Mouse (Mus musculus): ENCODE data around the gene Cyp2e1.

Cyp2e1 gene

DNA sequence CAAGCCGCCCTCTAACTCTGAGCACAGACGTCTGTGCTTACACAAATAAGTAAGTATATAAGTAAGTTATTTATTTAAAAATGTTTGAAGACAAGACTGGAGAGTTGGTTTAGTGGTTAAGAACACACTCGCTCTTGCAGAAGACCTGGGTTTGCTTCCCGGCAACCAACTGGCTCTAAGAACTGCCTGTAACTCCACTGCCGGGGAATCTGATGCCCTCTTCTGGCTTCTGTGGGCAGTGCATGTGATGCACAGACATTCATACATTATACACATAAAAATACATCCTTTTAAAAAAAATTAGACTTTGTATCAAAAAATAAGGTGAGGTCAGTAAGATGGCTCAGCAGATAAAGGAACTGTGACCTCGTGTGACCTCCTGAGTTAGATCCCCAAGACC is 47.0 kb downstream of the Cyp2e1 start:
- DNase-seq (ENCODE audit: low spot score): no peak

DNA sequence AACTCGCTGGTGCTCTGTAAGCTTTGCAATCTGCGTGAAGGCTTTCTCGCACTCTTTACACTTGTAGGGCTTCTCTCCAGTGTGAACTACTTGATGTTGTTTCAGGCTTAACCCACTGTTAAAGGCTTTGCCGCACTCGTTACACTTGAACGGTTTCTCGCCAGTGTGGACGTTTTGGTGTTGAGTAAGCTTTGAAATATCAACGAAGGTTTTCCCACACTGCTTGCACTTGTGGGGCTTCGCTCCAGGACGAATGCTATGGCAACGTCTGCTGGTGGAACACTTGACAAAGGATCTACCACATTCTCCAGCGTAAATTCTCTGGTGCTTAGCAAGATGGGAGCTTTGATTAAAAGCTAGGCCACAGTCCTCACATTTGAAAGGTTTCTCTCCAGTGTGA is 48.2 kb downstream of the Cyp2e1 start:
- no peak for DNase-seq (ENCODE audit: low spot score)

DNA sequence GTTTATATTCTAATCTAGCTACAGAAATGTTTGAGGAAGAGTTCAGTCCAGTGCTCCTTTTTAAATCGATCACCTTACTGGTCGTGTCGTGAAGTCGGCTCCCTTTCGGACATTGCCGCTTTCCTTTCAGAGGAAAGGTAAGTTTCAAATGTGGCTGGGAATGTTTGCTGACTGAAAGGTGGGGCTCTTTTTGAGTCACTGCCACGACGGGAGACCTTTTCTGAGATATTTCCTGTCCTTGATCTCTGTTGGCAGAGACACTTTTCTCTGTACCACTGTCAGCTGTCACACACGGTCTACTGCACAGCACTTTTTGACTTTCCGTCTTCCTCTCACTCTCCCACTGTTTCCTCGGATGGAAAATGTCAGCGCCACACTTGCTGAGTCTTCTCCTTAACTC is 49.3 kb downstream of the Cyp2e1 start:
- no peak for DNase-seq (ENCODE audit: low spot score)

DNA sequence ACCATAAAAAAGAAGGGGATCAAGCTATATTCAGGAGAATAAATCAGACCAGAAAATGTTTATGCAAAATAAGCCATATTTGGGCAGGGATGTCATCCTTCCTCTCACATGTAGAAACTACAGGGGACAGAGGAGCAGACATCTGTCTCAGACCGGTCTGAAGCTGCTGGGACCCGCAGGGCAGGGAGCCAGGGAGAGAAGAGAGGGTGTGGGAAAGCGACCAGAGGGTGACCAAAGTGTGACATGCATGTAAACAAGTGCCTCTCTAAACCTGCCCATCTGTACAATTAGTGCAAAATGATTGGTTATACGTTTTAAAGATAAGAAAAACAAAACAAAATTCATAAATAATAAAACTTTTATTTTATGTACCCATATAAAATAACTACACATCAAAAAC is 56.6 kb downstream of the Cyp2e1 start:
- no peak for DNase-seq (ENCODE audit: low spot score)

DNA sequence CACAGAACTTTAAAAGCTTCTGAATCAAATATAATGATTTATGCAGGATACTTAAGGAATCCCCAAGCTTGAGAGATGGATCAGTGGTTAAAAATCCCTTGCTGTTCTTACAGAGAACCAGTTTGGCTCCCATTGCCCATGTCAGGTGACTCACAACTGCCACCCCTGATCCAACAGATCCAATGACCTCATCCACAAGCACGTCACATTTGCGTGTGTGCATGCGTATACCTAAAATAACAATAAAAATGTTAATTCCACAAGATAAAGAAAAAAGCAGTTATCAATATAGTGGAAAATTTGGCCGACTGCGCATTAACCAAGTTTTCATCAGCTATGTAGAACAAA is 57.7 kb downstream of the Cyp2e1 start:
- no peak for DNase-seq (ENCODE audit: low spot score)

DNA sequence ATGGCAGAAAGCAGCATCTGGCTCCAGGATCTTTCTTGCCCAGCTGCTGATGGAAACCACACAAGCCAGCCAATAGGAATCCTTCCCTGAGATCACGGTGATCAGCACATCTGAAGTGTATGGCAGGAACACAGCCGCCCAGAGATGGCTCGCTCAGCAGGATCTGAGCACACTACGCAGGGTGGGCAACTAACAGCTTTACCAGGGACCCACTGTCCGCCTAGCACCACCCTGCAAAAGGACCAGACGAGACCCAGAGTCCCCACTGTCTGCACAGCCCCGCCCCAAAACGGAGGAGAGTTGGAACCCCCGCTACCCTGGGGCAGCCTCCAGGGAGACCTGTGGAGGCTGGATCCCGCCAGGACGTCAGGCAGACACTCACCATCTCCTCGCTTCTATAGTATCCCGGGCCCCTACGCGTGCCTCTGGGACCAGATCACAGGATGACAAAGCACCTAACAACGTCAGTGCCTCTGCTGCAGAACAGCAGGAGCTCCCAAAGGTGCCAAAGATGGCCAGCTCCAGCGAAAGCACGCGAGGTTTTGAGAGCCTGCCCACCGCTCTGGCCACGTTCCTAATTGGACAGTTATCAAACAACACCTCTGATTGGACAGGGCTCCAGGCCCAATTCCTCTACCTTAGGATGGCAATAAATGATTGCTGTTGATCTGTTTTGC is 58.3 kb downstream of the Cyp2e1 start, which contains the start of gene Zfp941:
Gene Zfp941 (minus strand): TSS at position 526 of the 677 bp plus-strand sequence.
- DNase-seq (ENCODE audit: low spot score): no peak

DNA sequence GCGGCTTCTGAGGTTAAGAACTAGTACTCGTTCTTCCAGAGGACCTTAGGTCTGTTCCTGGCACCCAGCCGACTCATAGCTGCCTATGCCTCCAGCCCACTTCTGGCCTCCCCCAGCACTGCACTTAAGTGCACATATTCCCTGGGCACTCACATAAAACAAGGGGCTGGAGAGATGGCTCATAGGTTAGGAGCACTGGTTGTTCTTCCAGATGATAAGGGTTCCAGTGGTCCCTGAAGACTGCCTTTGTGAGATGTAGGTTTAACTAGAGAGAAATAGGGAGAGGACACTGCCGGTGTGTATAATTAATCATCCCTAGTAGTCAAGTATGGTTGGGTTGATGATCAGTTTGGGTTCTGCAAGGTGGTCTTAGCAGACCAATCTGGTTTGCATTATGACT is 59.2 kb downstream of the Cyp2e1 start:
- no peak for DNase-seq (ENCODE audit: low spot score)
